Mouse (Mus musculus): ENCODE results near the gene Rpl21.

GRCm38 (mm10) chr5:146856106-146856505 is 23.4 kb downstream of the Rpl21 start:
- no peak for TF ChIP-seq ZNF384 (IDR thresholded peaks at IDR 0.05; ENCODE audit: low read depth, low read length)
- no peak for TF ChIP-seq CHD2 (IDR thresholded peaks at IDR 0.05; ENCODE audit: low read depth, low read length)
- no peak for TF ChIP-seq HCFC1 (IDR thresholded peaks at IDR 0.05; ENCODE audit: borderline replicate concordance, insufficient read depth, low read length)
